Mouse (Mus musculus) macrophage (primary cell): Measurements from ENCODE around the gene Ipo13. TPM values are rescaled to one million over a fixed set of nuclear protein-coding genes. Genes with fewer than 3 reads are reported as not detected.

Source experiments
- H3K27ac ChIP-seq: fragments of 350-480 bp; formaldehyde crosslinking; 2 replicates; pipeline ENCODE4 v1.9.0; 2021
- H3K36me3 ChIP-seq: fragments of 350-480 bp; formaldehyde crosslinking; 2 replicates; pipeline ENCODE4 v1.9.0; 2021; ENCODE audit errors: inconsistent target
- H3K4me3 ChIP-seq: fragments of 350-480 bp; formaldehyde crosslinking; 2 replicates; pipeline ENCODE4 v1.9.0; 2021; ENCODE audit errors: inconsistent target
- H3K79me2 ChIP-seq: fragments of 350-480 bp; formaldehyde crosslinking; 2 replicates; pipeline ENCODE4 v1.9.0; 2021; ENCODE audit errors: inconsistent target
- WGBS: methylation state at CpG from one replicate; pipeline ENCODE4 v1.1.7; 2026; ENCODE audit warnings: inconsistent platforms; ENCODE audit not compliant: missing documents; 5-methylcytosine and 5-hydroxymethylcytosine counted together
- polyA plus RNA-seq: library from polyadenylated mRNA; stranded (reverse); fragments of 250-400 nt; gene quantifications from 3 replicates; pipeline ENCODE4 v1.2.4, GENCODE M21; 2018; ENCODE audit warnings: inconsistent platforms

Gene Ipo13
- polyA plus RNA-seq, 1 experiment from 2014 or later, result 17.2 TPM

DNA sequence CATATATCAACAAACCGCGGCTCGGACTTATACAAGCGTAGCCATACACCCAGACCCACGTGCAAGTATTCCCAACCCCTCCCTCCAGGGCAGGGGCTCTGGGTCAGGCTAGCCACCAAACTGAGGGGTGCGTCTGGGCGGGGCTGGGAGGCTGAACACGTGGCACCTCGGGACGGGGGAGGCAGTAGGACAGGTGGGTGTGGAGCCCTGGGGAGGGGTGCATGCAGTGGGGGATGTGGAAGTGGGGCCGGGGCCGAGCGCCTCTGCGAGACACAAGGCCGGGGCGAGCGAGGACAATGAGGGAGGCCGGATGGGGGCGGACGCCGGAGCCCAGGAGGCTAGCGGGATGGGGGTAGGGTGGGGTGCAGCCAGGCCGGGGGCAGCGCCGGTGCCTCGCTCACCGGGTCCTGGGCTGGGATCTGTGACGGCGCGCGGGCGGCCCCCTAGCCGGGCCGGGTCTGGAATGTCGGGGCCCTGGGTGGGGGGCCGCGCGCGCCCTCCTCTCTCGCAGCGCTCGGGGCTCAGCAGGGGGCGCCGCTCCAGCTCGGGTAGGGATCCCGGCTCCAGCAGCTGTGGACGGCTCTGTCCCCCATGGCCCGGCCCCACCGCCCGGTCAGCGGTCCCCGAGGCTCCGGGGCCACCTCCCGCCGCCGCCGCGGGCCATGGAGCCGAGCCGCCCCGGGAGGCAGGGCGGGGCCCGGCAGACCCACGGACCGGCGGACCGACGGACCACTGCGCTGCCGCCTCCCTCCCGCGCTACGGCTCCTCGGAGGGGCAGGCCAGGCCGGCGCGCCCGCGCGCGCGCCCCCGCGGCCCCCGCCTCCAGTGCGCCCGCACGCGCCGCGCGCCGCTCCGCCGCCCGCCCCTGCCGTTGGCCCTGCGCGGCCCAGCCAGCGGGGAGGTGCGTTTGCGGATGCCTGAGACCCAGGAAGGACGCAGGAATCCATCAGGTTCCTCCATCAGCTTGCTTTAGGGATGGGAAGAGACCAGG is 31.8 kb downstream of the Ipo13 start, which contains the start of gene B4galt2:
B4galt2 (minus strand) TSS at position 787 of the 991 bp plus-strand sequence.
- no peak within 1 kb of the TSS for H3K4me3 ChIP-seq
- no peak within 1 kb of the TSS for H3K27ac ChIP-seq
- H3K36me3 ChIP-seq, result peaks cover 21% of the 10 kb centered on the region
- H3K79me2 ChIP-seq, result peaks cover 14% of the 10 kb centered on the region
- WGBS, result 15% methylated on average over 91 of the region's 103 CpGs

DNA sequence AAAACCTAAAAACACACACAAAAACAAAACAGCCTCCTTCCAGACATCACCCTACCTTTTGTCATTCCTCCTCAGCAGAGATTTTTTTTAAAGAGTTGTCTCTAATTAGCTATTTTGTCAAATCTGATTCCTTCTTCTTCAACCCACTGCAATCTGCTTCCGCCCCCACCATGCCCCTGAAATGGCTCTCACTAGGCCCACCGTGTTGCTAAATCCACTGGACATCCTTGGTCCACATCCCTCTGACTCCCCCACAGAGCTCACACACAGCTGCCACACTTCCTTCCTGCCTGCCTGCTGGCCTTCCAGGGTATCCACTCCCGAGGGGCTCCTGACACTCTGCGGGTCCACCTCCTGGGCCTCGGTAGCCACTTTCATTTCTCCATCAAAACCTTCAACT is 36.1 kb downstream of the Ipo13 start:
- no peak overlapping the region for H3K27ac ChIP-seq
- WGBS, result 54% methylated on average over 5 of the region's 5 CpGs

GRCm38 (mm10) chr4:117878301-117878700 is 36.5 kb downstream of the Ipo13 start:
- Histone ChIP-seq H3K79me2 (no peaks in the 10 kb centered on the region), H3K27ac (no peak overlapping the region), H3K36me3 (no peaks in the 10 kb centered on the region), H3K4me3 (no peak overlapping the region)
- 92% methylated on average over 10 of the region's 10 CpGs for WGBS

More for the DNA sequence above, 36.1 kb downstream of the Ipo13 start:
- no peaks in the 10 kb centered on the region for H3K79me2 ChIP-seq
- H3K4me3 ChIP-seq, result no peak overlapping the region
- no peaks in the 10 kb centered on the region for H3K36me3 ChIP-seq

DNA sequence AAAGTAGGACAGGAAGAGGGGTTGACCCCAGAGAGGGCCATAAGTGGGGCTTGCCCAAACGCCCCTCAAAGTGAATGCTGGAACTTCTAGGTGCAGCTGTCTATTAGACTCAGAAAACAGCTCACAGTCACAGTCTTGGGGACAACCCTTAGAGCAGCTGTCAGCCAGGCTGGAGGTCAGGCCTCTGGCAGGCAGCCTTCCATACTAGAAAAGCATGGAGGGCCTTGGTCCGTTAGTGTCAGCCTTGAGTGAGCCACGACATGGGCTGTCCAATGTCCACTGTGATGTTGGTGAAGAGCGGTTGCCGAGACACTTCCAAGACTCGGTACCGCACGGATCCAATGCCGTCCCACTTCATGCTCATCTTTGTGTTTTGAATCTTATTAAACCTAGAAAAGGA is 41.2 kb downstream of the Ipo13 start:
- 88% methylated on average over 9 of the region's 9 CpGs for WGBS
- Histone ChIP-seq H3K4me3 (no peak overlapping the region), H3K27ac (no peak overlapping the region), H3K36me3 (no peaks in the 10 kb centered on the region), H3K79me2 (no peaks in the 10 kb centered on the region)

GRCm38 (mm10) chr4:117872471-117872886 is 42.3 kb downstream of the Ipo13 start, which contains the start of gene Ccdc24:
Gene Ccdc24, minus strand, starts transcription at chr4:117872557.
- Histone ChIP-seq H3K27ac (no peak within 1 kb of the TSS), H3K79me2 (no peaks in the 10 kb centered on the region), H3K36me3 (no peaks in the 10 kb centered on the region), H3K4me3 (no peak within 1 kb of the TSS)
- 43% methylated on average over 14 of the region's 14 CpGs for WGBS

DNA sequence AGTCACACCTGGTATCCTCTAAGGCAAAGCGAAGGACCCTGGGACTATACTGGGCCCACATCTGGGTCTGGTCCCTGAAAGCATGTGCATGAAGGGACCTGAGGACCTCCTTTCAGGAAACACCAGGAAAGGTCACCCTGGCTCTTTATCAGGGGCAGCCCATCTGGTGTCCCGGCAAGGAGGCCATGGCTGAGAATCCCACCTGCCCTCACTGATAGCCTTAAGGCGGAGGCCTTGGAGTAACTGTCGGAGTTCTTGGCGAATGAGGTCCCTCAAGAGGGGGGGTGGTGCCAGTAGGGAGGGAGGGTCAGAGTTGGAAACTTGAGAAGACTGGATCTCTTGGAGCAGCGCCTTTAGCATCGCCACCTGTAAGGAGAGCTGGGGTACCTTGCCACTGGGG is 43.0 kb downstream of the Ipo13 start:
- no peaks in the 10 kb centered on the region for H3K79me2 ChIP-seq
- whole genome bisulfite sequencing, result 91% methylated on average over 7 of the region's 7 CpGs
- no peak overlapping the region for H3K27ac ChIP-seq
- H3K4me3 ChIP-seq, result no peak overlapping the region
- no peaks in the 10 kb centered on the region for H3K36me3 ChIP-seq

GRCm38 (mm10) chr4:117870437-117870836 is 44.4 kb downstream of the Ipo13 start:
- H3K79me2 ChIP-seq, result no peaks in the 10 kb centered on the region
- WGBS, result 75% methylated on average over 1 of the region's 1 CpGs
- H3K27ac ChIP-seq, result no peak overlapping the region
- no peaks in the 10 kb centered on the region for H3K36me3 ChIP-seq
- no peak overlapping the region for H3K4me3 ChIP-seq

- 84% methylated on average over 9 of the region's 9 CpGs for WGBS
- Histone ChIP-seq H3K36me3 (no peaks in the 10 kb centered on the region), H3K27ac (no peak overlapping the region), H3K4me3 (no peak overlapping the region), H3K79me2 (no peaks in the 10 kb centered on the region)
These were observed 45.5 kb downstream of the Ipo13 start for GRCm38 (mm10) chr4:117869317-117869716.

GRCm38 (mm10) chr4:117867823-117868222 is 47.0 kb downstream of the Ipo13 start:
- H3K36me3 ChIP-seq, result no peaks in the 10 kb centered on the region
- H3K27ac ChIP-seq, result no peak overlapping the region
- WGBS, result 22% methylated on average over 24 of the region's 24 CpGs
- H3K4me3 ChIP-seq, result no peak overlapping the region
- H3K79me2 ChIP-seq, result no peaks in the 10 kb centered on the region

GRCm38 (mm10) chr4:117867000-117867399 is 47.8 kb downstream of the Ipo13 start:
- H3K27ac ChIP-seq, result no peak overlapping the region
- H3K36me3 ChIP-seq, result no peaks in the 10 kb centered on the region
- WGBS, result 46% methylated on average over 6 of the region's 6 CpGs
- no peak overlapping the region for H3K4me3 ChIP-seq
- no peaks in the 10 kb centered on the region for H3K79me2 ChIP-seq

GRCm38 (mm10) chr4:117866083-117866482 is 48.7 kb downstream of the Ipo13 start:
- Histone ChIP-seq H3K4me3 (no peak overlapping the region), H3K36me3 (no peaks in the 10 kb centered on the region), H3K79me2 (no peaks in the 10 kb centered on the region), H3K27ac (no peak overlapping the region)
- 36% methylated on average over 9 of the region's 9 CpGs for WGBS

DNA sequence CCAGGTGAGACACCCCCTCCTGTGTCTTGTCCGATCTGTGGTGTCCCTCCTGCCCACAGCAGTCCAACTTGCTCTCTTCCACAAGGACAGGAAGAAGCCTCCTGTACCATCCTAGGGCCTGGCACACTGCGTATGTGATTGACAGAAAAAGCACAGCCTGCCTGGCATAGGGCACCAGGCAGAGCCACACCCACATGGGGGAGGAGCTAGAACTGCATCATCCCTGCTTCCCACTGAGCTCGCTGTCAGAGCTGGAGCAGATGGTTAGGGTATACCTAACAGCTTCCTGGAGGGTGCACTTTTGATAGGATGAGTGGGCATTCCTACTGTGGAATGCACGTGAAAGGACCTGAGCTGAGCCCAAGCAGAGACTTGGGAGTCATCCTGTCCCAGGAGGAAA is 52.0 kb downstream of the Ipo13 start:
- Histone ChIP-seq H3K4me3 (no peak overlapping the region), H3K36me3 (no peaks in the 10 kb centered on the region), H3K27ac (no peak overlapping the region), H3K79me2 (no peaks in the 10 kb centered on the region)
- WGBS, result 78% methylated on average over 4 of the region's 4 CpGs

DNA sequence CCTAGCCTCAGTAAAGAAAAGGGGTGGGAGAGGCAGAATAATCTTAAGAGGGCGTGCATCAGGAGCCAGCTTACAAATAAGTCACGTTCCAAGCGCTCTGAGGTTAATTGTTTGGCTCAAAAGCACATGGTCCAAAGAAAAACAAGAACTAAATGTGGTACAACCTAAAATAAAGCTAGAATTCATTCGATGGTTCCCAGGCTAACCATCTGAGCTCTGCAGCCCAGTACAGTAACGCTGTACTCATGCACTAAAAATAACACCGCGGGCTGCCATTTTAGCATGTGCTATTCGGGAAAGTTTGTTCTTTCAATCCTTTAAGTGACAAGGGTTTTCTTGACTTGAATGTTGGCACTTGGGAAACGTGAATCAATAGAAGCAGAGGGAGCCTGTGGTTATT is 54.2 kb downstream of the Ipo13 start:
- H3K4me3 ChIP-seq, result no peak overlapping the region
- no peaks in the 10 kb centered on the region for H3K36me3 ChIP-seq
- H3K79me2 ChIP-seq, result no peaks in the 10 kb centered on the region
- H3K27ac ChIP-seq, result no peak overlapping the region
- WGBS, result 84% methylated on average over 9 of the region's 9 CpGs

- Histone ChIP-seq H3K36me3 (no peaks in the 10 kb centered on the region), H3K79me2 (no peaks in the 10 kb centered on the region), H3K27ac (no peak overlapping the region), H3K4me3 (no peak overlapping the region)
- WGBS, result 75% methylated on average over 3 of the region's 3 CpGs
These were observed 56.0 kb downstream of the Ipo13 start for GRCm38 (mm10) chr4:117858794-117859193.

- no peaks in the 10 kb centered on the region for H3K79me2 ChIP-seq
- H3K27ac ChIP-seq, result no peak overlapping the region
- H3K4me3 ChIP-seq, result no peak overlapping the region
- H3K36me3 ChIP-seq, result no peaks in the 10 kb centered on the region
- WGBS, result over 99% methylated on average over 9 of the region's 9 CpGs
These were observed 59.7 kb downstream of the Ipo13 start for GRCm38 (mm10) chr4:117855146-117855545.
